ENCODE assay signal across 8 mouse cellular contexts in genomic region chr10:127122784-127123435, GRCm38 (mm10). TPM values are rescaled to one million over a fixed set of nuclear protein-coding genes. Genes with fewer than 3 reads are reported as not detected.
DNase-seq lines count a peak whose midpoint lies in the region; ATAC-seq and TF ChIP-seq lines count a peak whose summit lies in the region.

No protein-coding gene starts in this region.

- H3K4me2 ChIP-seq in hindbrain, embryonic 11.5 days (replicated peaks; ENCODE audit: low read depth, low read length) = peak overlapping the region; percentile 41
- peak overlapping the region; percentile 59 for H3K4me2 ChIP-seq in limb, embryonic 12.5 days
- peak overlapping the region; percentile 61 for H3K4me2 ChIP-seq in neural tube, embryonic 14.5 days (ENCODE audit: low read depth, low read length)

- peak overlapping the region; percentile 50; the same call in 1 of the 2 replicates for H3K9ac ChIP-seq in hindbrain, embryonic 11.5 days (ENCODE audit: low read depth, low read length)
- H3K9ac ChIP-seq in limb, embryonic 12.5 days (replicated peaks) = no peak overlapping the region
- H3K9ac ChIP-seq in neural tube, embryonic 14.5 days (replicated peaks; ENCODE audit: low read depth, low read length) = peak overlapping the region; percentile 42

- ATAC-seq in hindbrain, embryonic 11.5 days (ENCODE audit: low FRiP score) = 0 out of 2 replicates have a peak, but pooled peaks have one; percentile 21
- no peak for ATAC-seq in limb, embryonic 12.5 days (ENCODE audit: insufficient number of reproducible peaks, insufficient read depth, low FRiP score, low TSS enrichment, low read depth)
- ATAC-seq in neural tube, embryonic 14.5 days (ENCODE audit: low read depth) = peak; percentile 23; the same call in 1 of the 2 replicates

- WGBS in hindbrain, embryonic 11.5 days = 8% methylated on average over 13 of the region's 13 CpGs
- 12% methylated on average over 13 of the region's 13 CpGs for WGBS in limb, embryonic 12.5 days
- 7% methylated on average over 13 of the region's 13 CpGs for WGBS in neural tube, embryonic 14.5 days

- no peaks in the 10 kb centered on the region for H3K27me3 ChIP-seq in hindbrain, embryonic 11.5 days (ENCODE audit: control insufficient read depth, insufficient read depth, low read length)
- no peaks in the 10 kb centered on the region for H3K27me3 ChIP-seq in limb, embryonic 12.5 days
- H3K27me3 ChIP-seq in neural tube, embryonic 14.5 days (ENCODE audit: control insufficient read depth, insufficient read depth, low read length) = no peaks in the 10 kb centered on the region

- peak; percentile 65 for DNase-seq in spleen, adult 12 weeks (ENCODE audit: low spot score)
- no peak for DNase-seq in spleen, adult 18-20 months
- peak; percentile 48 for DNase-seq in hindbrain, embryonic 11.5 days (ENCODE audit: low spot score)
- no peak for DNase-seq in urinary bladder, postnatal 10 days (ENCODE audit: low spot score)
- no peak for DNase-seq in gastrocnemius, adult 2 months

- no peaks in the 10 kb centered on the region; the same call in 1 of the 2 replicates for H3K4me1 ChIP-seq in cortical plate, adult 2 months (ENCODE audit: control insufficient read depth, insufficient read depth, low read length)
- no peaks in the 10 kb centered on the region; the same call in 1 of the 2 replicates for H3K4me1 ChIP-seq in hindbrain, embryonic 11.5 days (replicated peaks; ENCODE audit: control insufficient read depth, insufficient read depth, low read length)
- peaks cover 13% of the 10 kb centered on the region for H3K4me1 ChIP-seq in limb, embryonic 12.5 days (replicated peaks)
- peaks cover 15% of the 10 kb centered on the region for H3K4me1 ChIP-seq in neural tube, embryonic 14.5 days (ENCODE audit: control insufficient read depth, insufficient read depth, low read length)

- peak; percentile 96 for TF ChIP-seq POLR2A in cortical plate, adult 2 months (IDR thresholded peaks at IDR 0.05; ENCODE audit: extremely low read depth, insufficient read depth, low read length)

- H3K4me3 ChIP-seq in cortical plate, adult 2 months (ENCODE audit: insufficient read depth, low read length) = peak overlapping the region; percentile 4; the same call in 1 of the 2 replicates
- peak overlapping the region; percentile 26 for H3K4me3 ChIP-seq in hindbrain, embryonic 11.5 days (ENCODE audit: low read depth, low read length)
- H3K4me3 ChIP-seq in limb, embryonic 12.5 days (replicated peaks) = peak overlapping the region; percentile 32
- peak overlapping the region; percentile 18 for H3K4me3 ChIP-seq in neural tube, embryonic 14.5 days (ENCODE audit: low read depth, low read length)
- H3K4me3 ChIP-seq in gastrocnemius, adult 2 months = no peak overlapping the region

- intact Hi-C loops in gastrocnemius, adult 2 months (cut with DNase I) = loop anchor here (5.0 kb wide), 1 partner anchor 44 kb away; the partner anchor contains the start of gene B4galnt1

- H3K27ac ChIP-seq in cortical plate, adult 2 months (ENCODE audit: insufficient read depth, low read length) = peak overlapping the region; percentile 41; the same call in 1 of the 2 replicates
- peak overlapping the region; percentile 76 for H3K27ac ChIP-seq in hindbrain, embryonic 11.5 days (ENCODE audit: low read depth, low read length)
- H3K27ac ChIP-seq in limb, embryonic 12.5 days = 0 out of 2 replicates have a peak overlapping the region, but pooled peaks have one; percentile 17
- peak overlapping the region; percentile 94 for H3K27ac ChIP-seq in neural tube, embryonic 14.5 days (ENCODE audit: low read depth, low read length)
- H3K27ac ChIP-seq in gastrocnemius, adult 2 months = no peak overlapping the region

- H3K9me3 ChIP-seq in hindbrain, embryonic 11.5 days (ENCODE audit: control insufficient read depth, low read length) = no peaks in the 10 kb centered on the region
- H3K9me3 ChIP-seq in limb, embryonic 12.5 days = no peaks in the 10 kb centered on the region
- H3K9me3 ChIP-seq in neural tube, embryonic 14.5 days (ENCODE audit: control insufficient read depth, low read length) = no peaks in the 10 kb centered on the region

- no peak for TF ChIP-seq CTCF in cortical plate, adult 2 months (IDR thresholded peaks at IDR 0.05; ENCODE audit: extremely low read depth, insufficient read depth, low read length)
- TF ChIP-seq CTCF in gastrocnemius, adult 2 months (IDR thresholded peaks at IDR 0.05) = no peak

- no peaks in the 10 kb centered on the region for H3K36me3 ChIP-seq in hindbrain, embryonic 11.5 days (ENCODE audit: control insufficient read depth, insufficient read depth, low read length)
- peaks cover 14% of the 10 kb centered on the region for H3K36me3 ChIP-seq in limb, embryonic 12.5 days
- H3K36me3 ChIP-seq in neural tube, embryonic 14.5 days (ENCODE audit: control insufficient read depth, insufficient read depth, low read length) = peaks cover 2% of the 10 kb centered on the region

RNA-seq across cellular contexts. Expression of gene Os9, which starts 2.0 kb away (rescaled TPM):
- 106 TPM in 2 replicates for polyA plus RNA-seq in cortical plate, adult 2 months (2012; rRNA removed)
- 40.3 and 46.6 TPM in 2 replicates for polyA plus RNA-seq in hindbrain, embryonic 11.5 days (2014; fragmentation: Nextera tagmentation; extraction: Ambion mirVana)
- 58.7 and 65.5 TPM in 2 replicates for polyA plus RNA-seq in limb, embryonic 12.5 days (2016; fragmentation: Nextera tagmentation; extraction: Ambion mirVana)
- 65.7 and 92.8 TPM in 2 replicates for polyA plus RNA-seq in neural tube, embryonic 14.5 days (2014; fragmentation: Nextera tagmentation; extraction: Ambion mirVana)
- 10 to 100 TPM; 10.9 to 15.1 TPM for total RNA-seq in gastrocnemius, adult 2 months (2021)

RNA-seq across cellular contexts. Expression of gene B4galnt1, which starts 42.1 kb away (rescaled TPM):
- polyA plus RNA-seq in cortical plate, adult 2 months (2012; rRNA removed) = 127 and 129 TPM in 2 replicates
- polyA plus RNA-seq in hindbrain, embryonic 11.5 days (2014; fragmentation: Nextera tagmentation; extraction: Ambion mirVana) = 10.4 and 12.4 TPM in 2 replicates
- 4.3 and 5.0 TPM in 2 replicates for polyA plus RNA-seq in limb, embryonic 12.5 days (2016; fragmentation: Nextera tagmentation; extraction: Ambion mirVana)
- polyA plus RNA-seq in neural tube, embryonic 14.5 days (2014; fragmentation: Nextera tagmentation; extraction: Ambion mirVana) = 79.3 and 93.4 TPM in 2 replicates
- under 1 TPM; 0.66 to 0.89 TPM for total RNA-seq in gastrocnemius, adult 2 months (2021)

RNA-seq across cellular contexts. Expression of gene Agap2, which starts 47.8 kb away (rescaled TPM):
- polyA plus RNA-seq in cortical plate, adult 2 months (2012; rRNA removed) = 383 and 414 TPM in 2 replicates
- polyA plus RNA-seq in hindbrain, embryonic 11.5 days (2014; fragmentation: Nextera tagmentation; extraction: Ambion mirVana) = 0.68 and 1.2 TPM in 2 replicates
- polyA plus RNA-seq in limb, embryonic 12.5 days (2016; fragmentation: Nextera tagmentation; extraction: Ambion mirVana) = 0.38 TPM in 1 of 2 replicates, not detected in the other
- 4.7 and 10.6 TPM in 2 replicates for polyA plus RNA-seq in neural tube, embryonic 14.5 days (2014; fragmentation: Nextera tagmentation; extraction: Ambion mirVana)
- 1 to 10 TPM; 1.6 TPM for total RNA-seq in gastrocnemius, adult 2 months (2021)

RNA-seq across cellular contexts. Expression of gene Tspan31, which starts 52.8 kb away (rescaled TPM):
- polyA plus RNA-seq in cortical plate, adult 2 months (2012; rRNA removed) = 81.3 and 88.3 TPM in 2 replicates
- 111 and 140 TPM in 2 replicates for polyA plus RNA-seq in hindbrain, embryonic 11.5 days (2014; fragmentation: Nextera tagmentation; extraction: Ambion mirVana)
- 171 and 172 TPM in 2 replicates for polyA plus RNA-seq in limb, embryonic 12.5 days (2016; fragmentation: Nextera tagmentation; extraction: Ambion mirVana)
- polyA plus RNA-seq in neural tube, embryonic 14.5 days (2014; fragmentation: Nextera tagmentation; extraction: Ambion mirVana) = 91.1 and 93.6 TPM in 2 replicates
- total RNA-seq in gastrocnemius, adult 2 months (2021) = 10 to 100 TPM; 21.6 to 29.9 TPM

RNA-seq across cellular contexts. Expression of gene Slc26a10, which starts 57.5 kb away (rescaled TPM):
- polyA plus RNA-seq in cortical plate, adult 2 months (2012; rRNA removed) = 8.7 TPM in 2 replicates
- 0.73 and 0.96 TPM in 2 replicates for polyA plus RNA-seq in hindbrain, embryonic 11.5 days (2014; fragmentation: Nextera tagmentation; extraction: Ambion mirVana)
- 3.4 and 3.5 TPM in 2 replicates for polyA plus RNA-seq in limb, embryonic 12.5 days (2016; fragmentation: Nextera tagmentation; extraction: Ambion mirVana)
- 0.80 and 1.3 TPM in 2 replicates for polyA plus RNA-seq in neural tube, embryonic 14.5 days (2014; fragmentation: Nextera tagmentation; extraction: Ambion mirVana)
- total RNA-seq in gastrocnemius, adult 2 months (2021) = 1 to 10 TPM; 4.1 to 5.4 TPM

Comparison
In these comparisons a context has a peak if more than half of its experiments do, and no peak if none do; other contexts are left out.
1. DNase-seq: peak in spleen, adult 12 weeks (single experiment) and hindbrain, embryonic 11.5 days (single experiment); none in spleen, adult 18-20 months (0 of 2), urinary bladder, postnatal 10 days (single experiment) and gastrocnemius, adult 2 months (single experiment).
2. RNA of gene Agap2, which starts 47.8 kb away (polyA plus RNA-seq): 383 to 414 TPM in cortical plate, adult 2 months; 4.7 to 10.6 TPM in neural tube, embryonic 14.5 days, 0.68 to 1.2 TPM in hindbrain, embryonic 11.5 days and 0.38 TPM in limb, embryonic 12.5 days; every median in the first group is over 10 times any median in the second.
3. Peak in every context shown above with its lines, with median percentiles within 50 percentile points of each other: H3K4me2 ChIP-seq.